Mouse (Mus musculus): ENCODE results near the gene Cc2d1b. TPM values are rescaled to one million over a fixed set of nuclear protein-coding genes. Genes with fewer than 3 reads are reported as not detected.

Cc2d1b gene
- polyA plus RNA-seq (2012; ENCODE audit: insufficient read depth, insufficient read length, missing spikeins): 8.9 and 15.2 TPM in 2 replicates

DNA sequence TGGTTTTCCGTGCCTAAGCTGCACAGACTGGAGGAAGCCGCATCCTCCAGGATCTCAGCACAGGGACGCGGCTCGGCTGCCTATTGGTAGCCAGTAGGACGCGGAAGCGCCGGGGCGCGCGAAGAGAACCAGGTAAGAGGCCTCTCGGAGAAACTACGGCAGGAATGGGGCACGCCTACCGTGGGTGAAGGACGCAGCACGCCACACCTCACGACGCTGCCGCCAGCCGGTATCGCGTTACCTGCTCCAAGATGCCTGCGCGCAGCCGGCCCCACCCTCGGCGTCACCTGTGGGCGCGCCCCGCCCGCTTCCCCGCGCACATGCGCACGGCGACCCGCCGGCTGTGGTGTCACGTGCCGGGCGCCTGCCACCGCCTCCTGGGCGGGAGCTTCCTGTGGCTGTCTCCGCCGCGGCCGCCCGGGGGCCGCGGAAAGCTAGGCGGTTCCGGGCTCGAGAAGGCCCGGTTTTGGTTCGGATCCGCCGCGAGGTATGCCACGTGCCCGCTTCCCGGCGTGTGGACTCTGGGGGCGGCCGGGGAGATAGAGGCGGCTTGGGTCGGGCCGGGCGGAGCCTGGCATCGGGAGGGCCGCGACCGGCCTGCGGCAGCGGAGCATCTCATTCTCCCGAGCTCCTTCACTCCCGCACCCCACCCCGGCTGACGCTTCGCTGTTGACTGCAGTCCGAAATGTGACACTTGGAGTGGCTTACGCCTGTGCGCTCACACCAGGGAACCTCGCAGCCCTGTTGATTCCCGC lies at the start of gene Cc2d1b:
Gene Cc2d1b, plus strand, starts transcription at position 354 of the 755 bp plus-strand sequence.
- peak within 1 kb of the TSS; percentile 39 for H3K27ac ChIP-seq (replicated peaks; ENCODE audit: low read depth, low read length)
- H3K4me3 ChIP-seq (ENCODE audit: insufficient read depth, low read depth, low read length): peak within 1 kb of the TSS; percentile 78
- H3K4me1 ChIP-seq (ENCODE audit: control insufficient read depth, insufficient read depth, insufficient read length, low read length): peaks cover 6% of the 10 kb centered on the region; the same call in 1 of the 2 replicates

DNA sequence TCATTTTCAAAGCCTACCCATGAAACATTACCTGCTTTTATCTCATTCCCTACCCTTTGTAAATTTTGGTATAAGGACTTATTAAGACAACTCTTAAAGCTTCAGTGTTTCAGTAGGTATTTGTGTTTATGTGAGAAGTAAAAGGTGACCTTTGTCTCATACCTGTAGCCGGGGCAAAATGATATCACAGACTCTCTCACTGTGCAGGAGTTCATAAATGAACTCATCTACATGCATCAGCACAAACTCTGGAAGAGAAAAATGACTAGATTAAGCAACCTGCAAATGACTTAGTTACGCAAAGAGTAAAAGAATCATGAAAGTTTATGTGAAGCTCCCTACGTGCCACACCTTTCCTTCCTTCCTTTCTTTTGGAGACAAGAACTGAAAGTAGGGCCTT lies 47.1 kb upstream of the Cc2d1b start:
- H3K4me1 ChIP-seq (ENCODE audit: control insufficient read depth, insufficient read depth, insufficient read length, low read length): 0 out of 2 replicates have a peak, but pooled peaks cover under 1% of the 10 kb centered on the region
- no peak overlapping the region for H3K4me3 ChIP-seq (ENCODE audit: insufficient read depth, low read depth, low read length)
- H3K27ac ChIP-seq (replicated peaks; ENCODE audit: low read depth, low read length): no peak overlapping the region

DNA sequence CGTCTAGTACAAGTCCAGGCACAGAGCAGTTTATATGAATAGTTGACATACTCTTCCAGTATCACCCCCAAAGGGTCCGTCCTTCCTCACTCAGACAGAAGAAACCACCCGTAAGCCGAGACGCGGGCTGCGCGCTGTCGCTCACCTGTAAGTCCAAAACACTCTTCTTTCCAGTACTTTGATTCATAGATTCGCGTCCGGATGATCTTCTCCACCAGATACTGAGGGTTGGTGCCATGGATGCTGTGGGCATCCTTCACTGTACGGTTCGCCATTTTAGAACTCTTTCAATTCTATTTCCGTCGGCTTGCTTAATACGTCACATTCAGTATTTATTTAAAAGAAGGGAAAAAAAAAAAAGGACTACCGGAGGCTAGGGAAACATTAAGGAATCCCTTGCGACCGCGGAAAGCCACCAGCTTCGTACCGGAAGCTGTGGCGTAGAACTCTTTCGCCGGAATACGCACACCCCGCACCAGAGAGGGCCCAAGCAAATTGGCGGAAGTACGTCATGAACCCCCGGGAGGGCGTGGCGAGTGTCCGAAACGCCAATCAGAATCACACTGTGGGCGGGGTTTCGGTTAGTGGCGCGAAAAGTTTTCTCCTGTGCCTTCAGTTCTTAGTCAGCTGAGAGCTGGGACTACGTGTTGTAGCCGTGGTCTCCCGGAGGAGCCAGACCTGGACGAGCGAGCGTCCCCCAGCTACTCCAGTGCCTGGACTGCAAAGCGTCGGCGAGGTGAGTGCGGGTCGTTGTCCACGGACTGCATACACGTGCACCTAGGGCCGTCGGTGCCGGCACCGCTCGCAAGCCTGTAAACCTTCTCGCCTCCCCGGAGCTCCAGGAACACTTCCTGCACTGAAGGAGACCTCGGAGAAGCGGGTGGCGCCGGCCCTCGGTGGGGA lies 40.6 kb upstream of the Cc2d1b start, which contains the start of the genes Prpf38a and Orc1:
Gene Prpf38a, minus strand, starts transcription at position 497 of the 903 bp plus-strand sequence.
Gene Orc1, plus strand, starts transcription at position 584 of the 903 bp plus-strand sequence.
- peak within 1 kb of the TSS; percentile 69 for H3K27ac ChIP-seq (replicated peaks; ENCODE audit: low read depth, low read length)
- peaks cover 2% of the 10 kb centered on the region for H3K4me1 ChIP-seq (ENCODE audit: control insufficient read depth, insufficient read depth, insufficient read length, low read length)
- peak within 1 kb of the TSS; percentile 99 for H3K4me3 ChIP-seq (ENCODE audit: insufficient read depth, low read depth, low read length)

DNA sequence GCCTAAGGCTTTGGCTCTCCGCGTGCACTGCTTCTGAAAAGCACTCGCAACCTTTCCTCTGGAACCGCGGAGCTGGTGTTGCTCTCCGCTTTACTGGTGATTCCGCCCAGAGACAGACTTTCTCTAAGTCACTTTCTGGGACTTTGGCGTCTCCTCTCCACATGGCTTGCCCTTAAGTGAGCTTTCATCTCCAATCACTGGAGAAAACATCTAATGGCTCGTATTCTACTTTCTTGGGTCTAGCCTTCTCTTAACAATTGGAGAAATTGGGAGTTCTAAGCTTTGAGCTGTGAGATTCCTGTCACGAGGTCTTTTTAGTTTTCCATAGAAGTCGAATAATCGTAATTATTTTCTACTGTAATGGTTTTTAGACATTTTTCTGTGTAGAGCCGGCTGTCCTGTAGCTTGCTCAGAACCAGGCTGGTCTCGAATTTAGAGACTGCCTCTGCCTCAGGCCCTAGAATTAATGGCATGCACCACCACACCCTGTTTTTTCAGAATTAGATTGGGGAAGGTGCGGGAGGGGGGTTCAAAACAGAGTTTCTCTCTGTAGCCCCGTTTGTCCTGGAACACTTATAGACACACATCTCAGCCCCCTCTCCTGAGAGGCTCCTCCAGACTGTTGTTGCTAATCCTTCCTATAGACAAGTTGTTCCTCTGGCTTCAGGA lies 39.9 kb upstream of the Cc2d1b start:
- Histone ChIP-seq H3K27ac (replicated peaks; ENCODE audit: low read depth, low read length) (no peak overlapping the region), H3K4me3 (ENCODE audit: insufficient read depth, low read depth, low read length) (peak overlapping the region; percentile 78), H3K4me1 (ENCODE audit: control insufficient read depth, insufficient read depth, insufficient read length, low read length) (peaks cover 2% of the 10 kb centered on the region)

DNA sequence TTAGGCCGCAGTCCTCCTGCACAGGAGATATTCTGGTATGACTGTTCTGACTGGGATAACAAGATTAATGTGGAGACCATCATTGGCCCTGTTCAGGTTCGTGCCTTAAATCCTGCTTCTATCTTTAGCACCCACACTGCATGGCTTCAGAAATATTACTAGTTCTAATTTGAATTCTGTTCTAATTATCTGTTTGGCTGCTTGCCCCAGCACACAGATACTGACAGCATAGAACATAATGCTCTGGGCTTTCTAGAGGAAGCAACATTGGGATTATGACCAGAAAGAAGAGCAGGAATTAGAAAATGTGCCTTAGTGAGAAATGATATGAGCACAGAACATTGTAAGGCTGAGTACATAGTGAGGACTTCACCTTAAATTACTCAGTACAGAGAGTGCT lies 26.4 kb upstream of the Cc2d1b start:
- H3K4me3 ChIP-seq (ENCODE audit: insufficient read depth, low read depth, low read length): no peak overlapping the region
- H3K27ac ChIP-seq (replicated peaks; ENCODE audit: low read depth, low read length): no peak overlapping the region
- H3K4me1 ChIP-seq (ENCODE audit: control insufficient read depth, insufficient read depth, insufficient read length, low read length): no peaks in the 10 kb centered on the region

DNA sequence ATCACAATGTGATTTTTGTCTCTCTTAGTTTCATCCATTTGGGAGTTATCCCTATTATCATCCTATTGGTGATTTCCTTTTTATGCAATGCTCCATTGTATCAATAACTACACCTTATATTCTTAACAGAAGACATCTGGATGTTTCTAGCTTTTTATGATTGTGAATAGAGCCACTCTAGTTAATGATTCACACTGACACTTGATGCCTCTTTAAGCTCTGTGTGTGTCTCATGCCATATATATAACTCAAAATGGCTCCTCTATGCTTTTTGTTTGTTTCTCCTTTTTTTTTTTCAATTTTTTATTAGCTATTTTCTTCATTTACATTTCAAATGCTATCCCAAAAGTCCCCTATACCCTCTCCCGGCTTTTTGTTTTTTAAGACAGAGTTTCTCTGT lies 24.0 kb upstream of the Cc2d1b start:
- H3K4me3 ChIP-seq (ENCODE audit: insufficient read depth, low read depth, low read length): no peak overlapping the region
- H3K27ac ChIP-seq (replicated peaks; ENCODE audit: low read depth, low read length): no peak overlapping the region
- H3K4me1 ChIP-seq (ENCODE audit: control insufficient read depth, insufficient read depth, insufficient read length, low read length): no peaks in the 10 kb centered on the region

DNA sequence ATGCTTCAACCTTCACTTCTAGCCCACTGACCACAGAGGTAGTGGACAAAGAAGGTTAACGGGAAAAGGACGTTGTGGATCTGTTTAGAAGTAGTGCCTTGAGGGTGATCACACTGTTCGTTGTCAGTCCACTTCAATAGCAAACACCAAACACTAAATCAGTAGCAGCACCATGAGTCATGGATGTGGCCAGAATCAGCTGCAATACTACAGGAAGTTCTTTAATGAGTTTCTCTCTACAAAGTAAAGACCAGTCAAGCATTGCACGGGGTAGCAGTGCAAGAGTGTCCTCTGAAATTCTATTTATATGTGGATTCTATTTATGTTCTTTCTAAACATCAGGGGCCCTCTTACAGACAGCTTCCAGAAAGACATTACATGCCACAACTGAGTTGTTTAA lies 21.4 kb upstream of the Cc2d1b start:
- no peak overlapping the region for H3K4me3 ChIP-seq (ENCODE audit: insufficient read depth, low read depth, low read length)
- no peak overlapping the region for H3K27ac ChIP-seq (replicated peaks; ENCODE audit: low read depth, low read length)
- no peaks in the 10 kb centered on the region for H3K4me1 ChIP-seq (ENCODE audit: control insufficient read depth, insufficient read depth, insufficient read length, low read length)

DNA sequence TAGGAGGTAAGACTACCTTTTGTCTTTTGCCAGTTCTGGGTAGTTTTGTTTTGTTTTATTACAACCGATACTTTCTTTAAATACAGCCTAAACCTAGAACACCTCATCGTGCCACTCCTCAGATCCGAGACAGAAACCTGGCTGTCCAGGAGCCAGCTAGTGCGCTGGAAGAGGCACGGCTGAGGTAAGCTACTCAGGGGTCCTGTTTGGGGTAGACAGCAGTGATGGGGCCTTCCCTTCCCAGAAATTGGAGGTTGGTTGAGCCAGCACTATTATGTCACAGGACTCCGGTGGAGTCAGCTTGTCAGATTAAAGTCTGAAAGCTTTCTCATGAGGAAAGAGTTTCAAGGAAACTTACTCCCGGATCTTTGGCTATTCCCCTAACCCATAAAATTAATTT lies 17.9 kb upstream of the Cc2d1b start:
- Histone ChIP-seq H3K4me1 (ENCODE audit: control insufficient read depth, insufficient read depth, insufficient read length, low read length) (no peaks in the 10 kb centered on the region), H3K27ac (replicated peaks; ENCODE audit: low read depth, low read length) (no peak overlapping the region), H3K4me3 (ENCODE audit: insufficient read depth, low read depth, low read length) (no peak overlapping the region)

DNA sequence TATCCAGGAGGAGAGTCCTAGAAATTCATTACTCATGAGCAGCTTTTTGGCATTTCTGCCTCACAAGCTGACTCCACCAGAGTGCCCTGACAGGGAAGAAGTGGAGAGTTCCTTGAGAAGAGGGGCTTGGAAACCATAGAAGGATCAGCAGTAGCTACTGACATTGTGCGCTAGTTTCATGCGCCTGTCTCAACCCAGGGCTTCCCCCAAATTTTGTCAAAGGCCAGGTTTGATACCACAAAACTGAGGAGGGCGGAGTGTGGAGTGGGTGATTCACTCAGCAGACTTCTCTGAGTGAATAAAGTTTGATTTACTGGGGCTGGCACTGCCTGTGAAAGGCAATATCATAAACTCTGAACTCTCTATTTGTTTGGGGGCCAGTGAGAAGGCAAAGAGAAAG lies 11.1 kb upstream of the Cc2d1b start:
- no peak overlapping the region for H3K4me3 ChIP-seq (ENCODE audit: insufficient read depth, low read depth, low read length)
- H3K4me1 ChIP-seq (ENCODE audit: control insufficient read depth, insufficient read depth, insufficient read length, low read length): no peaks in the 10 kb centered on the region
- no peak overlapping the region for H3K27ac ChIP-seq (replicated peaks; ENCODE audit: low read depth, low read length)

DNA sequence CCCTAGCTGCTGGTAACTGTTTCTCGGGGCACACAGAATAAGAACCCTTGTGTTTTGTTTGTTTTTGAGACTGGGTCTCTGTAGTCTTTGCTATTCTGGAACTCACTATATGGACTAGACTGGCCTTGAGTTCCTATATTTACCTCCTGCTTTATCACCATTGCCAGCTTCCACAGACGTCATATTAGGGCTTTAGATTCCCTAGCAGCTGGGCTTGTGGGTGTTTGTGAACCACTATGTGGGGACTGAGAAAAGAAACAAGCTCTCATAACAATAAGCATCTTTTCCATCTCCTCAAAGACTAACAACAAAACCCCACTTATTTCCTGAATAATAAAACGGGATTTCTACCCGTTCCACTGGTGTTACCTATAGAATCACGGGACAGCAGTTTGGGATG lies 8.8 kb upstream of the Cc2d1b start:
- Histone ChIP-seq H3K4me3 (ENCODE audit: insufficient read depth, low read depth, low read length) (no peak overlapping the region), H3K27ac (replicated peaks; ENCODE audit: low read depth, low read length) (no peak overlapping the region), H3K4me1 (ENCODE audit: control insufficient read depth, insufficient read depth, insufficient read length, low read length) (no peaks in the 10 kb centered on the region)

DNA sequence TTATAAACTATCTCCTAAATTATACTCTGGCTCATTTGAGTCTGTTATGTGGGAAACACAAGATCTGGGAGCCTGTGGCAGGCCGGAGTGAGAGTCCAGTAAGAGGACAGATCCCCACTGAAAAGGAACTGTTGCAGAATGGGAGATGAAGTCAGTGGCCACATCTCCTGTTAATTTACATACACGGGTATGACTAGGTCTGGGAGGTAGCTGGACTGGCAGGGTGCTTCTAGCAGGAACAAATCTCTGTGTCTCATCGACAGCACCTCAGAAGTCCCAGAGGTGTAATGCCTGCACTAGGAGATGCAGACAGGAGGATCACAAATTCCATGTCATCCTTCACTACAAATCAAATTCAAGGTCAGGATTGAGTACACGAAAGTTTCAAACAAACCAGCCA lies 1.2 kb upstream of the Cc2d1b start:
- H3K27ac ChIP-seq (replicated peaks; ENCODE audit: low read depth, low read length): no peak overlapping the region
- peak overlapping the region; percentile 78; the same call in 1 of the 2 replicates for H3K4me3 ChIP-seq (ENCODE audit: insufficient read depth, low read depth, low read length)

DNA sequence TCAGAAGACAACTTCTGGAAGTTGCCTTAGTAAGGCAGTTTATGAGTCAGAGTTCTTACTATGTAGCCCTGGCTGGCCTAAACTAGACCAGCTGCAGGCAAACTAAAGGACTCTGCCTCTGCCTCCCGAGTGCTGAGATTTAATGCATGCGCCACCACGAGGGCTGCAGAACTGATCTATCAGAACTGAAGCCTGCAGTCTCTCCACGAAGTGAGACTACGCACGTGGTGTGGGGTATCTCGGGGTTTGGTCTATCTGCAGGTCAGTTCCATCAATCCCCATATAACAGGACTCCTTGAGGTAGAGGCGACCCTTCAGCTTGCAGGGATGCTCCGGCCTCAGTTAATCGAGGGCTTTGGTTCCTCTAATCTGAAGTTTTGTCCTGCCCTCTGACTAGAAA lies 575 bp upstream of the Cc2d1b start:
- Histone ChIP-seq H3K4me3 (ENCODE audit: insufficient read depth, low read depth, low read length) (peak overlapping the region; percentile 78), H3K4me1 (ENCODE audit: control insufficient read depth, insufficient read depth, insufficient read length, low read length) (peaks cover 6% of the 10 kb centered on the region; the same call in 1 of the 2 replicates), H3K27ac (replicated peaks; ENCODE audit: low read depth, low read length) (no peak overlapping the region)

More for the DNA sequence above, 1.2 kb upstream of the Cc2d1b start:
- H3K4me1 ChIP-seq (ENCODE audit: control insufficient read depth, insufficient read depth, insufficient read length, low read length): peaks cover 6% of the 10 kb centered on the region; the same call in 1 of the 2 replicates

DNA sequence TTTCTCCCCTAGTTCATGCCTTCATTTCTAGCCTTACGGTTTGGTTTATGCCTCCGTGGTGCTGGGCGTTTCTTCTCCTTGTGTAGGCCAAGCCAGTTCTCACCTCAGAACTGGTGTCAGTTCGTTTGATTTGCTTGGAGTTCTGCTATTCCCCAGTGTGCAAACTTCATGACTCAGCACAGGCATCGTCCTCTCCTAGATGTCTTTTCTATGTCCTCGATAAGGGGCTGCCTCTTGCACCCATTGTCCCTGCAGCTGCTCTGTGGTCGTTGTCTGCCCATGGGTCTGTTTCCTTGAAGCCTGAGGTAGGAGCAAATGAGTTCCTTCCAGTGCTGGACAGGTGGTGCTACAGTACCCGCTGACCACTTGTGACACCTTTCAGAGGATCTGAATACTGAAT lies 796 bp downstream of the Cc2d1b start:
- Histone ChIP-seq H3K4me3 (ENCODE audit: insufficient read depth, low read depth, low read length) (peak overlapping the region; percentile 78), H3K4me1 (ENCODE audit: control insufficient read depth, insufficient read depth, insufficient read length, low read length) (peaks cover 6% of the 10 kb centered on the region; the same call in 1 of the 2 replicates), H3K27ac (replicated peaks; ENCODE audit: low read depth, low read length) (no peak overlapping the region)

DNA sequence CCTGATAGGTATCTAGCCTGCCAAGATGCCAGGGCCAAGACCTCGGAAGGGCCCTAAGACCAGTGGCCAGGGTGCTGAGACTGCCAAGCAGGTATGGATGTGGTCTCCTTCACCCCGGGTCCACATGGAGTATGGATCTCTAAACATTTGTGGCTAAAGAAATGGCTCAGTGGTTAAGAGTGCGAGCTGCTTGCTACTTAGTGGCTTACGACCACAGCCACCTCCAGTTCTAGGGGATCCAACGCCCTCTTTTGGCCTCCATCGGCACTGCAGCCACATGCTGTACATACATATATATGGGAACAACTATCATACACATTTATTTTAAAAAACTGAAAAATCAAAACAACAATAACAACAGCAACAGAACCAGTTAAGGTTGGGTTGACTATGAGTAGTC lies 1.8 kb downstream of the Cc2d1b start:
- no peak overlapping the region for H3K27ac ChIP-seq (replicated peaks; ENCODE audit: low read depth, low read length)
- peaks cover 6% of the 10 kb centered on the region; the same call in 1 of the 2 replicates for H3K4me1 ChIP-seq (ENCODE audit: control insufficient read depth, insufficient read depth, insufficient read length, low read length)
- H3K4me3 ChIP-seq (ENCODE audit: insufficient read depth, low read depth, low read length): no peak overlapping the region; the same call in 1 of the 2 replicates

DNA sequence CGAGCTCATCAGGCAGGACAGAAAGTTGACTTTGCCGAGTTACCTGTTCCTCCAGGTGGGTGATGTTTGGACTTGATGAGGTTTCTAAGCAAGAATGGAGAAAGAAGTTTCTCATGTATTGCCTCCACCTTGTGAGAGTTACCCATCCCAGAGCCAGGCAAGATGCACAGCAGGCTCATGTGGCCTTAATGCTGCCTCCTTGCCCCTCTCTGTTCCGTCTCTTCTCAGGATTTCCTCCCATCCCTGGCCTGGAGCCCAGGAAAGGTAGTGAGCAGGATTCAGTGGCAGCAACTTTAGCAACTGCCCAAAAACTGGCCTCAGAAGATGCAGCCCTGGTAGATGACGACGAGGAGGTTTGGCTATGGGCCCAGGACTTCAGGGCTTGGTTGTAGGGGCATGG lies 7.3 kb downstream of the Cc2d1b start:
- Histone ChIP-seq H3K4me3 (ENCODE audit: insufficient read depth, low read depth, low read length) (no peak overlapping the region), H3K4me1 (ENCODE audit: control insufficient read depth, insufficient read depth, insufficient read length, low read length) (no peaks in the 10 kb centered on the region)

More for the DNA sequence above, 7.3 kb downstream of the Cc2d1b start:
- H3K27ac ChIP-seq (replicated peaks; ENCODE audit: low read depth, low read length): no peak overlapping the region
